Mouse (Mus musculus) urinary bladder, postnatal 14 days (tissue): Measurements from ENCODE around the gene Dhx9.
A peak's percentile ranks its signal among the peaks of the same experiment; 100 is the strongest.
"Not testable (repeated sequence)": the region's sequence is repeated elsewhere in the genome, so short reads cannot be mapped to it uniquely, and the experiment has no call there.

Source experiments
- DNase-seq: peaks from one replicate; pipeline ENCODE4 v3.0.0; 2021; ENCODE audit warnings: low spot score

The Dhx9 gene

DNA sequence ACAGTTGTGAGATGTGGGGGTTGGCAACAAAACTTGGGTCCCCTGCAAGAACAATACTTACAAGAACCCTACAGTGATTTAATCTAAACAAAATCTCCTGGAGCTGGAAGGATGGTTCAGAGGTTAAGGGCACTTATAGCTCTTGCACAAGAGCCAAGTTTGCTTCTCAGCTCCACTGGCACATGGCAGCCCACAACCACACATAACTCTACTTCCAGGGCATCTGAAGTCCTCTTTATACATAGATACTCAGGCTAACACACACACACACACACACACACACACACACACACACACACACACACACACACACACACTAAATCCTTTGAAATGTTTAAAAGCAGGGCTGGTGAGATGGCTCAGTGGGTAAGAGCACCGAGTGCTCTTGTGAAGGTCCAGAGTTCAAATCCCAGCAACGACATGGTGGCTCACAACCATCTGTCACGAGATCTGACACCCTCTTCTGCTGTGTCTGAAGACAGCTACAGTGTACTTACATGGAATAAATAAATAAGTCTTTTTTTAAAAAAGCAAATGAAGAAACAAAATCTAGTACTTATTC lies 71.1 kb downstream of the Dhx9 start:
- DNase-seq, result not testable (repeated sequence)

DNA sequence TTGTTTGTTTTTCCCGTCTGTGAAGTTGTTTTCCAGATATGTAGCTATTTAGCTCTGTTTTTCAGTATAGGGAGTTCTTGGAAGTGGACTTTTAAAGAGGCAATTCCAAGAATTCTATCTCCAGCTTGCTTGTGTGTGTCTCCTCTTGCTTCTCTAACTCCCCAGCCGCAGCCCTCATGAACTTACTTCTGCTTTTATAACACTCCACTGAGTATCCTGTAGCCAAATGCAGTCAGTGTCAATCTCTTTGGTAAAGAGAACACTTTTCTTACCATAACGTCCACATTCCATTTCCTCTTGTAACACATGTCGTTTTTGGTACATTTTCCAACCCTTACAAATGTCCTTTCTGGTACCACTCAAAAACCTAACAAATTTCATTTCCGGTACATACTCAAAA lies 71.7 kb downstream of the Dhx9 start:
- not testable (repeated sequence) for DNase-seq

GRCm38 (mm10) chr1:153414962-153415361 lies 72.5 kb downstream of the Dhx9 start:
- peak; percentile 38 for DNase-seq

DNA sequence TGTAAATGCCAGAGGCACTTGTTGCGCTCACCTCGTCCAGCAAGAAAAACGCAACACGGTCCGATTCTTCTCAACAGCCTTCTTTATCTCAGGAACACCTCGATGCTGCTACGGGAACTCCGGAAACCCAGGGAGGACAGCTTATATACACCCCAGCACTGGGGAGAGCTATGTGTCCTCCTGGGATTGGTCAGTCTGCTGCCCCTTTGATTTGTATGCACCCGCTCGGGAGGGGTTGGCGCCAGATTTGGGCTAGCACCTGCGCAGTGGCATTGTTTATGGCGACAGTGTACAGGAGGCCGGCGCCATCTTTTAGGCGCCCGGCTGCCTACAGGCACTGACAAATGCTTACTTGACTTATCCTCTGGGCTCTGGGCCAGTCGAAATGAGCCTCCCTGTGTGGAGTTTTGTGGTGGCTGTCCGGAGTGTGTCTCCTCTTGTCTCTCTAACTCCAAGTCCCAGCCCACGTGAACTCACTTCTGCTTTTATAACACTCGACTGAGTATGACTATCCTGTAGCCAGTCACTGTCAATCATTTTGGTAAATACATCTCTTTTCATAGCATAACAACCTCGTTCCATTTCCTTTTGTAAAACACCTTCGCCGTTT lies 73.2 kb downstream of the Dhx9 start:
- DNase-seq, result peak; percentile 52

- not testable (repeated sequence) for DNase-seq
Observed at GRCm38 (mm10) chr1:153413397-153414020, 74.0 kb downstream of the Dhx9 start.

- DNase-seq, result not testable (repeated sequence)
Observed at GRCm38 (mm10) chr1:153412663-153413396, 74.6 kb downstream of the Dhx9 start.

DNA sequence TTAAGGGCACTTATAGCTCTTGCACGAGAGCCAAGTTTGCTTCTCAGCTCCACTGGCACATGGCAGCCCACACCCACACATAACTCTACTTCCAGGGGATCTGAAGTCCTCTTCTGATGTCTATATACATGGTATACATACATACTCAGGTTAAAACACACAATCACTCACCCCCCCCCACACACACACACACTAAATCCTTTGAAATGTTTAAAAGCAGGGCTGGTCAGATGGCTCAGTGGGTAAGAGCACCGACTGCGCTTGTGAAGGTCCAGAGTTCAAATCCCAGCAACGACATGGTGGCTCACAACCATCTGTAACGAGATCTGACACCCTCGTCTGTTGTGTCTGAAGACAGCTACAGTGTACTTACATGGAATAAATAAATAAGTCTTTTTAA lies 75.7 kb downstream of the Dhx9 start:
- DNase-seq, result no peak

- not testable (repeated sequence) for DNase-seq
Observed at GRCm38 (mm10) chr1:153410915-153411314, 76.5 kb downstream of the Dhx9 start.

DNA sequence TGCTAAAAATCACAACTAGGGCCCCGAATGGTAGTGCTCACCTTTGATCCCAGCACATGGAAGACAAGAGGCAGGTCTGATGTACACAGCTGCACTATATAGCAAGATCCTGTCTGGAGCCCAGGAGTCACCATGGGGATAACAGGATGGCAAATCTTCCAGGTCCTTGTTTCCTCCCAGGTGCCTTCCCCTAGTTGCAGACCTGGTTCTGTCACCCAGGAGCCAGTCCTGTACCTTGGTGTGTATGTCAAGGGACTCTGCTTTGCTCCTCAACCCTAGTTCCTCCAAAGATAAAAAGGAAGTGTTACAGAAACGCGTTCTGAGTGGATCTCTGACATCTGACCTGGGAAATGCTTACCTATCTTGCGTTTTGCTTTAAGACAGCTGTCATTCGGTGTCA lies 79.2 kb downstream of the Dhx9 start:
- DNase-seq, result not testable (repeated sequence)

- DNase-seq, result not testable (repeated sequence)
Observed at GRCm38 (mm10) chr1:153407641-153408040, 79.8 kb downstream of the Dhx9 start.
